Mouse (Mus musculus): Measurements from ENCODE around the gene Ifi203.

DNA sequence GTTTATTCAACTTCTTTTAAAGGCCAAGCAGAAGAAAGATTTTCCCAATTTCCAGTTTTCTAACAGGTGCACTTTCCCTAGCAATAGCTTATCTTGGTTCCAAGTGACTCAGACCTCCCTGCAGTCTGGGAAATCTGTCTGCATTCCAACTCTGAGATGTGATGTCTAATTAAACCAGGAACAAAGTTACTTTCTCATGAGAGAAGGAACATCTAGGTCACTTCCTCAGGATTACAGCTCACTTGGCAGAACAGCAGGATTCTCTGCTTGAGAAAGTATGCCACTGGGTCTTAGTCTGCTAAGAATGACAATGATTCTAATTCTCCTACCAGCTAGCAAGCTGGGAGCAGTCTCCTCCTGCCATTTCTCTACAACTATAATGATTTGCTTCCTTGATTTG, 30.6 kb upstream of the Ifi203 start:
- TF ChIP-seq CTCF (IDR thresholded peaks at IDR 0.05; ENCODE audit: extremely low read depth, insufficient read length, insufficient replicate concordance, low read depth, low read length) (no peak), POLR2A (IDR thresholded peaks at IDR 0.05; ENCODE audit: low read depth, low read length) (no peak)

Measured in small intestine, adult 2 months (tissue).